Mouse (Mus musculus): ENCODE data around the gene Patz1. TPM values are rescaled to one million over a fixed set of nuclear protein-coding genes. Genes with fewer than 3 reads are reported as not detected.

The Patz1 gene
- polyA plus RNA-seq, 1 experiment: 41.0 TPM

GRCm38 (mm10) chr11:3287921-3288320 is 753 bp upstream of the Patz1 start:
- Histone ChIP-seq H3K27ac (ENCODE audit: insufficient read depth, low read length) (no peak overlapping the region), H3K4me3 (replicated peaks; ENCODE audit: insufficient read depth, low read depth, low read length) (no peak overlapping the region), H3K4me1 (ENCODE audit: control insufficient read depth, insufficient read depth, low read length) (peaks cover 7% of the 10 kb centered on the region; the same call in 1 of the 2 replicates), H3K27me3 (ENCODE audit: control insufficient read depth, insufficient read depth, low read length) (no peaks in the 10 kb centered on the region)
- 78% methylated on average over 5 of the region's 5 CpGs for WGBS
- TF ChIP-seq CTCF (IDR thresholded peaks at IDR 0.05; ENCODE audit: borderline replicate concordance, insufficient read depth, low read depth, low read length) (no peak), POLR2A (IDR thresholded peaks at IDR 0.05; ENCODE audit: borderline replicate concordance, insufficient read depth, low read length) (no peak)
- no peak for DNase-seq

GRCm38 (mm10) chr11:3289302-3289802 is 678 bp downstream of the Patz1 start:
- Histone ChIP-seq H3K4me1 (ENCODE audit: control insufficient read depth, insufficient read depth, low read length) (peaks cover 14% of the 10 kb centered on the region; the same call in 1 of the 2 replicates), H3K27me3 (ENCODE audit: control insufficient read depth, insufficient read depth, low read length) (no peaks in the 10 kb centered on the region), H3K4me3 (replicated peaks; ENCODE audit: insufficient read depth, low read depth, low read length) (peak overlapping the region; percentile 92), H3K27ac (ENCODE audit: insufficient read depth, low read length) (peak overlapping the region; percentile 95)
- TF ChIP-seq CTCF (IDR thresholded peaks at IDR 0.05; ENCODE audit: borderline replicate concordance, insufficient read depth, low read depth, low read length) (no peak), POLR2A (IDR thresholded peaks at IDR 0.05; ENCODE audit: borderline replicate concordance, insufficient read depth, low read length) (0 out of 2 replicates have a peak, but pooled peaks have one; percentile 12)
- peak; percentile 73 to 81 for DNase-seq
- WGBS: under 1% methylated on average over 37 of the region's 40 CpGs

GRCm38 (mm10) chr11:3289803-3290639 is 1.3 kb downstream of the Patz1 start:
- TF ChIP-seq POLR2A (IDR thresholded peaks at IDR 0.05; ENCODE audit: borderline replicate concordance, insufficient read depth, low read length): peak; percentile 55
- TF ChIP-seq CTCF (IDR thresholded peaks at IDR 0.05; ENCODE audit: borderline replicate concordance, insufficient read depth, low read depth, low read length): peak; percentile 57
- peak; percentile 86 to 91 for DNase-seq
- peak overlapping the region; percentile 92 for H3K4me3 ChIP-seq (replicated peaks; ENCODE audit: insufficient read depth, low read depth, low read length)
- H3K4me1 ChIP-seq (ENCODE audit: control insufficient read depth, insufficient read depth, low read length): peaks cover 18% of the 10 kb centered on the region
- no peaks in the 10 kb centered on the region for H3K27me3 ChIP-seq (ENCODE audit: control insufficient read depth, insufficient read depth, low read length)
- under 1% methylated on average over 91 of the region's 92 CpGs for WGBS
- peak overlapping the region; percentile 95 for H3K27ac ChIP-seq (ENCODE audit: insufficient read depth, low read length)

GRCm38 (mm10) chr11:3290640-3291310 is 2.1 kb downstream of the Patz1 start:
- peak; percentile 71 to 72 for DNase-seq
- Histone ChIP-seq H3K27ac (ENCODE audit: insufficient read depth, low read length) (peak overlapping the region; percentile 42), H3K4me3 (replicated peaks; ENCODE audit: insufficient read depth, low read depth, low read length) (peak overlapping the region; percentile 92), H3K4me1 (ENCODE audit: control insufficient read depth, insufficient read depth, low read length) (peaks cover 18% of the 10 kb centered on the region), H3K27me3 (ENCODE audit: control insufficient read depth, insufficient read depth, low read length) (no peaks in the 10 kb centered on the region)
- under 1% methylated on average over 50 of the region's 50 CpGs for WGBS
- TF ChIP-seq CTCF (IDR thresholded peaks at IDR 0.05; ENCODE audit: borderline replicate concordance, insufficient read depth, low read depth, low read length) (no peak), POLR2A (IDR thresholded peaks at IDR 0.05; ENCODE audit: borderline replicate concordance, insufficient read depth, low read length) (no peak)

GRCm38 (mm10) chr11:3291311-3292061 is 2.8 kb downstream of the Patz1 start:
- Histone ChIP-seq H3K27me3 (ENCODE audit: control insufficient read depth, insufficient read depth, low read length) (no peaks in the 10 kb centered on the region), H3K27ac (ENCODE audit: insufficient read depth, low read length) (peak overlapping the region; percentile 15), H3K4me3 (replicated peaks; ENCODE audit: insufficient read depth, low read depth, low read length) (peak overlapping the region; percentile 92), H3K4me1 (ENCODE audit: control insufficient read depth, insufficient read depth, low read length) (peaks cover 18% of the 10 kb centered on the region)
- DNase-seq: peak; percentile 34 to 72
- no peak for TF ChIP-seq POLR2A (IDR thresholded peaks at IDR 0.05; ENCODE audit: borderline replicate concordance, insufficient read depth, low read length)
- no peak for TF ChIP-seq CTCF (IDR thresholded peaks at IDR 0.05; ENCODE audit: borderline replicate concordance, insufficient read depth, low read depth, low read length)
- WGBS: 6% methylated on average over 26 of the region's 26 CpGs

- 6% methylated on average over 8 of the region's 8 CpGs for WGBS
- Histone ChIP-seq H3K4me3 (replicated peaks; ENCODE audit: insufficient read depth, low read depth, low read length) (peak overlapping the region; percentile 92), H3K27ac (ENCODE audit: insufficient read depth, low read length) (peak overlapping the region; percentile 15), H3K4me1 (ENCODE audit: control insufficient read depth, insufficient read depth, low read length) (peaks cover 17% of the 10 kb centered on the region), H3K27me3 (ENCODE audit: control insufficient read depth, insufficient read depth, low read length) (no peaks in the 10 kb centered on the region)
- peak; percentile 35 to 49 for DNase-seq
- no peak for TF ChIP-seq POLR2A (IDR thresholded peaks at IDR 0.05; ENCODE audit: borderline replicate concordance, insufficient read depth, low read length)
- TF ChIP-seq CTCF (IDR thresholded peaks at IDR 0.05; ENCODE audit: borderline replicate concordance, insufficient read depth, low read depth, low read length): no peak
Observed at GRCm38 (mm10) chr11:3292062-3292421, 3.4 kb downstream of the Patz1 start.

- H3K27me3 ChIP-seq (ENCODE audit: control insufficient read depth, insufficient read depth, low read length): no peaks in the 10 kb centered on the region
- no peak overlapping the region for H3K27ac ChIP-seq (ENCODE audit: insufficient read depth, low read length)
- DNase-seq: peak in 1 of 2 experiments; percentile 35
- peaks cover 14% of the 10 kb centered on the region for H3K4me1 ChIP-seq (ENCODE audit: control insufficient read depth, insufficient read depth, low read length)
- no peak for TF ChIP-seq POLR2A (IDR thresholded peaks at IDR 0.05; ENCODE audit: borderline replicate concordance, insufficient read depth, low read length)
- no peak for TF ChIP-seq CTCF (IDR thresholded peaks at IDR 0.05; ENCODE audit: borderline replicate concordance, insufficient read depth, low read depth, low read length)
- 12% methylated on average over 8 of the region's 8 CpGs for WGBS
- peak overlapping the region; percentile 92 for H3K4me3 ChIP-seq (replicated peaks; ENCODE audit: insufficient read depth, low read depth, low read length)
Observed at GRCm38 (mm10) chr11:3292711-3293249, 4.1 kb downstream of the Patz1 start.

All from cerebellum, adult 2 months (tissue).